Mouse (Mus musculus): ENCODE measurements around the gene Mgat4d. TPM values are rescaled to one million over a fixed set of nuclear protein-coding genes. Genes with fewer than 3 reads are reported as not detected.

Mgat4d gene
- polyA plus RNA-seq, 1 experiment from 2014 or later, result not detected

GRCm38 (mm10) chr8:83342076-83342475 lies 6.2 kb upstream of the Mgat4d start:
- H3K9me3 ChIP-seq, result no peaks in the 10 kb centered on the region
- WGBS, result 87% methylated on average over 3 of the region's 3 CpGs
- no peaks in the 10 kb centered on the region for H3K4me1 ChIP-seq
- H3K27ac ChIP-seq, result no peak overlapping the region
- H3K27me3 ChIP-seq (replicated peaks), result no peaks in the 10 kb centered on the region
- no peaks in the 10 kb centered on the region for H3K36me3 ChIP-seq (replicated peaks)
- no peak overlapping the region for H3K4me3 ChIP-seq
- H3K9ac ChIP-seq, result no peak overlapping the region
- no peak for ATAC-seq (replicated peaks)
- no peak overlapping the region for H3K4me2 ChIP-seq

- H3K36me3 ChIP-seq (replicated peaks), result no peaks in the 10 kb centered on the region
- no peak for ATAC-seq (replicated peaks)
- H3K4me2 ChIP-seq, result no peak overlapping the region
- no peak overlapping the region for H3K27ac ChIP-seq
- H3K27me3 ChIP-seq (replicated peaks), result no peaks in the 10 kb centered on the region
- H3K9ac ChIP-seq, result no peak overlapping the region
- no peak overlapping the region for H3K4me3 ChIP-seq
- no peaks in the 10 kb centered on the region for H3K4me1 ChIP-seq
- no peaks in the 10 kb centered on the region for H3K9me3 ChIP-seq
Observed at GRCm38 (mm10) chr8:83342693-83343092, 5.6 kb upstream of the Mgat4d start.

GRCm38 (mm10) chr8:83351315-83351714 lies 3.0 kb downstream of the Mgat4d start:
- Histone ChIP-seq H3K4me1 (no peaks in the 10 kb centered on the region), H3K9ac (no peak overlapping the region), H3K36me3 (replicated peaks) (no peaks in the 10 kb centered on the region), H3K27ac (no peak overlapping the region), H3K4me3 (no peak overlapping the region), H3K4me2 (no peak overlapping the region), H3K9me3 (no peaks in the 10 kb centered on the region), H3K27me3 (replicated peaks) (no peaks in the 10 kb centered on the region)
- no peak for ATAC-seq (replicated peaks)
- WGBS, result 96% methylated on average over 2 of the region's 2 CpGs

GRCm38 (mm10) chr8:83363156-83363769 lies 15.0 kb downstream of the Mgat4d start:
- no peak overlapping the region for H3K9ac ChIP-seq
- no peaks in the 10 kb centered on the region for H3K4me1 ChIP-seq
- 68% methylated on average over 7 of the region's 7 CpGs for WGBS
- H3K27ac ChIP-seq, result no peak overlapping the region
- no peak overlapping the region for H3K4me2 ChIP-seq
- ATAC-seq (replicated peaks), result no peak
- H3K36me3 ChIP-seq (replicated peaks), result no peaks in the 10 kb centered on the region
- no peak overlapping the region for H3K4me3 ChIP-seq
- H3K27me3 ChIP-seq (replicated peaks), result no peaks in the 10 kb centered on the region
- H3K9me3 ChIP-seq, result no peaks in the 10 kb centered on the region

GRCm38 (mm10) chr8:83377231-83377630 lies 29.0 kb downstream of the Mgat4d start:
- H3K9me3 ChIP-seq, result no peaks in the 10 kb centered on the region
- H3K9ac ChIP-seq, result no peak overlapping the region
- no peaks in the 10 kb centered on the region for H3K27me3 ChIP-seq (replicated peaks)
- no peak overlapping the region for H3K4me3 ChIP-seq
- H3K4me1 ChIP-seq, result no peaks in the 10 kb centered on the region
- H3K4me2 ChIP-seq, result no peak overlapping the region
- H3K27ac ChIP-seq, result no peak overlapping the region
- no peaks in the 10 kb centered on the region for H3K36me3 ChIP-seq (replicated peaks)
- ATAC-seq (replicated peaks), result no peak

GRCm38 (mm10) chr8:83380141-83380540 lies 31.9 kb downstream of the Mgat4d start:
- ATAC-seq (replicated peaks), result no peak

GRCm38 (mm10) chr8:83381016-83381415 lies 32.7 kb downstream of the Mgat4d start:
- H3K36me3 ChIP-seq (replicated peaks), result no peaks in the 10 kb centered on the region
- no peak for ATAC-seq (replicated peaks)
- 82% methylated on average over 2 of the region's 2 CpGs for WGBS

More at GRCm38 (mm10) chr8:83380141-83380540, 31.9 kb downstream of the Mgat4d start:
- WGBS, result 76% methylated on average over 4 of the region's 4 CpGs
- Histone ChIP-seq H3K4me2 (no peak overlapping the region), H3K36me3 (replicated peaks) (no peaks in the 10 kb centered on the region), H3K27me3 (replicated peaks) (no peaks in the 10 kb centered on the region), H3K4me3 (no peak overlapping the region), H3K9ac (no peak overlapping the region), H3K9me3 (no peaks in the 10 kb centered on the region), H3K27ac (no peak overlapping the region), H3K4me1 (no peaks in the 10 kb centered on the region)

GRCm38 (mm10) chr8:83382850-83383249 lies 34.6 kb downstream of the Mgat4d start:
- no peak overlapping the region for H3K9ac ChIP-seq
- ATAC-seq (replicated peaks), result no peak
- no peaks in the 10 kb centered on the region for H3K9me3 ChIP-seq
- H3K36me3 ChIP-seq (replicated peaks), result no peaks in the 10 kb centered on the region
- H3K27ac ChIP-seq, result no peak overlapping the region
- H3K4me1 ChIP-seq, result no peaks in the 10 kb centered on the region
- WGBS, result 47% methylated on average over 2 of the region's 2 CpGs
- no peak overlapping the region for H3K4me3 ChIP-seq
- no peak overlapping the region for H3K4me2 ChIP-seq
- H3K27me3 ChIP-seq (replicated peaks), result no peaks in the 10 kb centered on the region

More at GRCm38 (mm10) chr8:83381016-83381415, 32.7 kb downstream of the Mgat4d start:
- Histone ChIP-seq H3K9ac (no peak overlapping the region), H3K27ac (no peak overlapping the region), H3K27me3 (replicated peaks) (no peaks in the 10 kb centered on the region), H3K4me3 (no peak overlapping the region), H3K4me2 (no peak overlapping the region), H3K4me1 (no peaks in the 10 kb centered on the region), H3K9me3 (no peaks in the 10 kb centered on the region)

GRCm38 (mm10) chr8:83389316-83390005 lies 41.2 kb downstream of the Mgat4d start, which contains the start of gene Clgn:
Clgn (plus strand) TSS chr8:83389867.
- Histone ChIP-seq H3K9me3 (no peaks in the 10 kb centered on the region), H3K4me3 (peak within 1 kb of the TSS; percentile 68), H3K27me3 (replicated peaks) (no peaks in the 10 kb centered on the region; the same call in 1 of the 2 replicates), H3K4me1 (peaks cover 6% of the 10 kb centered on the region), H3K9ac (peak within 1 kb of the TSS; percentile 82), H3K27ac (no peak within 1 kb of the TSS), H3K4me2 (peak within 1 kb of the TSS; percentile 90), H3K36me3 (replicated peaks) (no peaks in the 10 kb centered on the region)
- 5% methylated on average over 41 of the region's 41 CpGs for WGBS
- ATAC-seq (replicated peaks), result peak; percentile 96

GRCm38 (mm10) chr8:83390006-83390701 lies 41.9 kb downstream of the Mgat4d start:
- Histone ChIP-seq H3K27me3 (replicated peaks) (no peaks in the 10 kb centered on the region; the same call in 1 of the 2 replicates), H3K27ac (no peak overlapping the region), H3K36me3 (replicated peaks) (no peaks in the 10 kb centered on the region), H3K4me1 (peaks cover 6% of the 10 kb centered on the region), H3K4me2 (peak overlapping the region; percentile 90), H3K9ac (peak overlapping the region; percentile 82), H3K9me3 (no peaks in the 10 kb centered on the region), H3K4me3 (peak overlapping the region; percentile 68)
- ATAC-seq (replicated peaks), result peak; percentile 81
- 4% methylated on average over 14 of the region's 14 CpGs for WGBS

GRCm38 (mm10) chr8:83392521-83392920 lies 44.2 kb downstream of the Mgat4d start:
- ATAC-seq (replicated peaks), result no peak
- 72% methylated on average over 1 of the region's 1 CpGs for WGBS

GRCm38 (mm10) chr8:83394325-83394724 lies 46.1 kb downstream of the Mgat4d start:
- no peak for ATAC-seq (replicated peaks)
- H3K27me3 ChIP-seq (replicated peaks), result no peaks in the 10 kb centered on the region
- 95% methylated on average over 5 of the region's 5 CpGs for WGBS
- H3K4me3 ChIP-seq, result no peak overlapping the region
- H3K4me1 ChIP-seq, result peaks cover 6% of the 10 kb centered on the region
- H3K27ac ChIP-seq, result no peak overlapping the region
- no peaks in the 10 kb centered on the region for H3K9me3 ChIP-seq
- no peaks in the 10 kb centered on the region for H3K36me3 ChIP-seq (replicated peaks)
- H3K9ac ChIP-seq, result no peak overlapping the region
- H3K4me2 ChIP-seq, result no peak overlapping the region

More at GRCm38 (mm10) chr8:83392521-83392920, 44.2 kb downstream of the Mgat4d start:
- Histone ChIP-seq H3K4me3 (no peak overlapping the region), H3K9me3 (no peaks in the 10 kb centered on the region), H3K4me1 (peaks cover 6% of the 10 kb centered on the region), H3K36me3 (replicated peaks) (no peaks in the 10 kb centered on the region), H3K27me3 (replicated peaks) (no peaks in the 10 kb centered on the region; the same call in 1 of the 2 replicates), H3K27ac (no peak overlapping the region), H3K9ac (no peak overlapping the region), H3K4me2 (no peak overlapping the region)
